Mouse (Mus musculus): Measurements from ENCODE around the gene Nr2f6. TPM values are rescaled to one million over a fixed set of nuclear protein-coding genes. Genes with fewer than 3 reads are reported as not detected.
"Not testable (repeated sequence)": the region's sequence is repeated elsewhere in the genome, so short reads cannot be mapped to it uniquely, and the experiment has no call there.

Gene Nr2f6
- polyA plus RNA-seq, 1 experiment from 2014 or later = 15.5 TPM

- ATAC-seq (replicated peaks) = no peak
Observed at GRCm38 (mm10) chr8:71340625-71341024, 41.1 kb downstream of the Nr2f6 start.

GRCm38 (mm10) chr8:71337834-71338233 is 43.9 kb downstream of the Nr2f6 start:
- not testable (repeated sequence) for H3K9ac ChIP-seq (replicated peaks); H3K4me2 ChIP-seq (replicated peaks); H3K27ac ChIP-seq (replicated peaks); H3K9me3 ChIP-seq; H3K4me3 ChIP-seq; H3K4me1 ChIP-seq; H3K27me3 ChIP-seq; ATAC-seq (replicated peaks)
- H3K36me3 ChIP-seq = peaks cover 27% of the 10 kb centered on the region
- WGBS = 93% methylated on average over 6 of the region's 6 CpGs

More at GRCm38 (mm10) chr8:71340625-71341024, 41.1 kb downstream of the Nr2f6 start:
- Histone ChIP-seq H3K9me3 (no peaks in the 10 kb centered on the region), H3K4me1 (no peaks in the 10 kb centered on the region), H3K9ac (replicated peaks) (no peak overlapping the region), H3K4me3 (no peak overlapping the region), H3K36me3 (peaks cover 34% of the 10 kb centered on the region), H3K27me3 (no peaks in the 10 kb centered on the region), H3K27ac (replicated peaks) (no peak overlapping the region), H3K4me2 (replicated peaks) (no peak overlapping the region)
- 70% methylated on average over 5 of the region's 5 CpGs for WGBS

GRCm38 (mm10) chr8:71324848-71325247 is 56.9 kb downstream of the Nr2f6 start:
- H3K9me3 ChIP-seq = no peaks in the 10 kb centered on the region
- peaks cover 72% of the 10 kb centered on the region for H3K36me3 ChIP-seq
- 100% methylated on average over 1 of the region's 1 CpGs for WGBS
- H3K27ac ChIP-seq (replicated peaks) = no peak overlapping the region
- no peaks in the 10 kb centered on the region for H3K4me1 ChIP-seq
- ATAC-seq (replicated peaks) = no peak
- H3K9ac ChIP-seq (replicated peaks) = no peak overlapping the region
- H3K4me3 ChIP-seq = no peak overlapping the region
- no peaks in the 10 kb centered on the region for H3K27me3 ChIP-seq
- H3K4me2 ChIP-seq (replicated peaks) = no peak overlapping the region

Other genes with a start within 250 kb of the Nr2f6 start
- 20.0 and 21.6 TPM in 2 replicates for gene Myo9b, start 109.2 kb downstream of the Nr2f6 start, polyA plus RNA-seq (2015; fragmentation: Nextera tagmentation; extraction: Ambion mirVana)
- gene Haus8, start 109.0 kb downstream of the Nr2f6 start, polyA plus RNA-seq (2015; fragmentation: Nextera tagmentation; extraction: Ambion mirVana) = 53.5 and 56.3 TPM in 2 replicates
- 98.4 and 102 TPM in 2 replicates for gene Use1, start 15.1 kb downstream of the Nr2f6 start, polyA plus RNA-seq (2015; fragmentation: Nextera tagmentation; extraction: Ambion mirVana)
- 7.3 and 8.0 TPM in 2 replicates for gene Ocel1, start 10.7 kb downstream of the Nr2f6 start, polyA plus RNA-seq (2015; fragmentation: Nextera tagmentation; extraction: Ambion mirVana)
- gene Ushbp1, start 13.8 kb upstream of the Nr2f6 start, polyA plus RNA-seq (2015; fragmentation: Nextera tagmentation; extraction: Ambion mirVana) = 5.5 and 6.0 TPM in 2 replicates
- 102 and 108 TPM in 2 replicates for gene Babam1, start 14.9 kb upstream of the Nr2f6 start, polyA plus RNA-seq (2015; fragmentation: Nextera tagmentation; extraction: Ambion mirVana)
- 17.2 and 18.3 TPM in 2 replicates for gene Ankle1, start 24.1 kb upstream of the Nr2f6 start, polyA plus RNA-seq (2015; fragmentation: Nextera tagmentation; extraction: Ambion mirVana)
- gene Abhd8, start 81.7 kb upstream of the Nr2f6 start, polyA plus RNA-seq (2015; fragmentation: Nextera tagmentation; extraction: Ambion mirVana) = 139 and 140 TPM in 2 replicates
- gene Mrpl34, start 83.0 kb upstream of the Nr2f6 start, polyA plus RNA-seq (2015; fragmentation: Nextera tagmentation; extraction: Ambion mirVana) = 189 and 199 TPM in 2 replicates
- 222 and 240 TPM in 2 replicates for gene Dda1, start 87.2 kb upstream of the Nr2f6 start, polyA plus RNA-seq (2015; fragmentation: Nextera tagmentation; extraction: Ambion mirVana)
- 9.4 and 9.8 TPM in 2 replicates for gene Ano8, start 104.0 kb upstream of the Nr2f6 start, polyA plus RNA-seq (2015; fragmentation: Nextera tagmentation; extraction: Ambion mirVana)
- 12.2 and 13.7 TPM in 2 replicates for gene Gtpbp3, start 106.1 kb upstream of the Nr2f6 start, polyA plus RNA-seq (2015; fragmentation: Nextera tagmentation; extraction: Ambion mirVana)
- 5.4 and 6.0 TPM in 2 replicates for gene Plvap, start 129.8 kb upstream of the Nr2f6 start, polyA plus RNA-seq (2015; fragmentation: Nextera tagmentation; extraction: Ambion mirVana)
- gene Ccdc194, start 143.8 kb upstream of the Nr2f6 start, polyA plus RNA-seq (2015; fragmentation: Nextera tagmentation; extraction: Ambion mirVana) = 0.11 TPM in 1 of 2 replicates, not detected in the other
- 8.5 and 8.8 TPM in 2 replicates for gene Bst2, start 155.5 kb upstream of the Nr2f6 start, polyA plus RNA-seq (2015; fragmentation: Nextera tagmentation; extraction: Ambion mirVana)
- gene Mvb12a, start 161.0 kb upstream of the Nr2f6 start, polyA plus RNA-seq (2015; fragmentation: Nextera tagmentation; extraction: Ambion mirVana) = 56.9 and 61.7 TPM in 2 replicates
- 0.11 and 0.20 TPM in 2 replicates for gene Tmem221, start 176.9 kb upstream of the Nr2f6 start, polyA plus RNA-seq (2015; fragmentation: Nextera tagmentation; extraction: Ambion mirVana)
- not detected in 2 replicates for gene Nxnl1, start 184.6 kb upstream of the Nr2f6 start, polyA plus RNA-seq (2015; fragmentation: Nextera tagmentation; extraction: Ambion mirVana)
- 68.5 and 71.8 TPM in 2 replicates for gene Slc27a1, start 186.9 kb upstream of the Nr2f6 start, polyA plus RNA-seq (2015; fragmentation: Nextera tagmentation; extraction: Ambion mirVana)
- 191 TPM in 2 replicates for gene Pgls, start 210.2 kb upstream of the Nr2f6 start, polyA plus RNA-seq (2015; fragmentation: Nextera tagmentation; extraction: Ambion mirVana)
- 4.9 and 5.5 TPM in 2 replicates for gene Fam129c, start 215.7 kb upstream of the Nr2f6 start, polyA plus RNA-seq (2015; fragmentation: Nextera tagmentation; extraction: Ambion mirVana)
- gene Colgalt1, start 229.0 kb upstream of the Nr2f6 start, polyA plus RNA-seq (2015; fragmentation: Nextera tagmentation; extraction: Ambion mirVana) = 54.3 and 56.2 TPM in 2 replicates

Data from forebrain, embryonic 15.5 days (tissue).